Mouse (Mus musculus): Measurements from ENCODE around the gene Sik3. TPM values are rescaled to one million over a fixed set of nuclear protein-coding genes. Genes with fewer than 3 reads are reported as not detected.
"Not testable (repeated sequence)": the region's sequence is repeated elsewhere in the genome, so short reads cannot be mapped to it uniquely, and the experiment has no call there.

The Sik3 gene
- polyA plus RNA-seq, 1 experiment from 2014 or later, result 10.1 TPM

DNA sequence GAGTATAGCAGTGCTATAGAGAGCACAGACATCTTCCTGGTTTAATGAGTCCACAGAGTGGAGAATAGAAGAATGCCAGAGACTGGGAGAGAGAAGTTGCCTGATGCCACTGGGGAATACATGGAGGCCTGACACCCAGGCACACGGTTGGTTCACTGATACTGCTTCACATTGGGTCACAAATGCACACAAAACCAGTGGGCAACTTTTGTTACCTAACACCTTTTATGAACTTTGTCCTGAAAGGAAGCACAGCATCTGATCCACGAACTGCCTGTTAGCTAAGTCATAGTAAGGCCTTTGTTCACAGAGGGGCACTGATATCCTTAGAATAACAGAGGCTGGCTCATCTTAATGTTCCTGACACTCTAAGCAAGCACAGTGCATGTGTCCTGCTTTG, 116.6 kb downstream of the Sik3 start:
- Histone ChIP-seq H3K4me2 (no peak overlapping the region), H3K36me3 (ENCODE audit: control insufficient read depth, insufficient read depth, low read length) (no peaks in the 10 kb centered on the region), H3K9ac (ENCODE audit: low read depth, low read length) (no peak overlapping the region), H3K9me3 (replicated peaks; ENCODE audit: control insufficient read depth, low read length) (no peaks in the 10 kb centered on the region), H3K4me3 (ENCODE audit: low read depth, low read length) (no peak overlapping the region), H3K27ac (ENCODE audit: low read depth, low read length) (no peak overlapping the region), H3K27me3 (ENCODE audit: control insufficient read depth, insufficient read depth, low read length) (peaks cover 21% of the 10 kb centered on the region), H3K4me1 (ENCODE audit: control insufficient read depth, insufficient read depth, low read length) (peaks cover 10% of the 10 kb centered on the region)
- ATAC-seq (replicated peaks; ENCODE audit: insufficient number of reproducible peaks, low FRiP score, low TSS enrichment), result no peak
- 69% methylated on average over 2 of the region's 2 CpGs for WGBS (ENCODE audit: insufficient replicate concordance)

DNA sequence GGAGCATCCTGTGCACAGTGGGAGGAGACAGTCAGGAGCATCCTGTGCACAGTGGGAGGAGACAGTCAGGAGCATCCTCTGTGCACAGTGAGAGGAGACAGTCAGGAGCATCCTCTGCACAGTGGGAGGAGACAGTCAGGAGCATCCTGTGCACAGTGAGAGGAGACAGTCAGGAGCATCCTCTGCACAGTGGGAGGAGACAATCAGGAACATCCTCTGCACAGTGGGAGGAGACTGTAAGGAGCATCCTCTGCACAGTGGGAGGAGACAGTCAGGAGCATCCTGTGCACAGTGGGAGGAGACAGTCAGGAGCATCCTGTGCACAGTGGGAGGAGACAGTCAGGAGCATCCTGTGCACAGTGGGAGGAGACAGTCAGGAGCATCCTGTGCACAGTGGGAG, 120.2 kb downstream of the Sik3 start:
- not testable (repeated sequence) for H3K9ac ChIP-seq (ENCODE audit: low read depth, low read length); H3K4me2 ChIP-seq; H3K4me1 ChIP-seq (ENCODE audit: control insufficient read depth, insufficient read depth, low read length); H3K9me3 ChIP-seq (replicated peaks; ENCODE audit: control insufficient read depth, low read length); H3K4me3 ChIP-seq (ENCODE audit: low read depth, low read length); H3K27ac ChIP-seq (ENCODE audit: low read depth, low read length); H3K36me3 ChIP-seq (ENCODE audit: control insufficient read depth, insufficient read depth, low read length); ATAC-seq (replicated peaks; ENCODE audit: insufficient number of reproducible peaks, low FRiP score, low TSS enrichment)
- H3K27me3 ChIP-seq (ENCODE audit: control insufficient read depth, insufficient read depth, low read length), result peaks cover 20% of the 10 kb centered on the region

DNA sequence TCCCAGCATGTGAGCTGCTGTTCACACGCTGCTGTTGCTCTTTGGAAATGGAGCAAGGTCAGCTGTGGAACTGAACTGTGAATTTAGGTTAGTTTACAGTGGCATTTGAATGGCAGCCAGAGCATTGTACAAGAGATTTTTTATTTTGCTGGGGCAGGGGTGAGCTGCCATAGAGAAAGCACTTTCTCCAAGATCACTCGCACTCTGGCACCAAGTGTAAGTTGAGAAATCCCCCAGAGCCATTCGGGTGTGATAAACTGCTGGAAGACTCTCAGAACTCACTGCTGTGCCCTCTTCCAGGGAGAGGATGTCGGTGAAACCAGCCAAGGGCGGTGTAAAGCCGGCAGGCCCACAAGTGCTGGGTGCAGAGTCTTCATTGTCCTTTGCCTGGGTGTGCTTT, 126.2 kb downstream of the Sik3 start:
- H3K4me1 ChIP-seq (ENCODE audit: control insufficient read depth, insufficient read depth, low read length), result peaks cover 4% of the 10 kb centered on the region; the same call in 1 of the 2 replicates
- no peak overlapping the region for H3K27ac ChIP-seq (ENCODE audit: low read depth, low read length)
- no peaks in the 10 kb centered on the region for H3K27me3 ChIP-seq (ENCODE audit: control insufficient read depth, insufficient read depth, low read length)
- H3K36me3 ChIP-seq (ENCODE audit: control insufficient read depth, insufficient read depth, low read length), result no peaks in the 10 kb centered on the region
- H3K4me3 ChIP-seq (ENCODE audit: low read depth, low read length), result no peak overlapping the region
- 82% methylated on average over 6 of the region's 6 CpGs for WGBS (ENCODE audit: insufficient replicate concordance)
- ATAC-seq (replicated peaks; ENCODE audit: insufficient number of reproducible peaks, low FRiP score, low TSS enrichment), result no peak
- H3K9ac ChIP-seq (ENCODE audit: low read depth, low read length), result no peak overlapping the region
- H3K9me3 ChIP-seq (replicated peaks; ENCODE audit: control insufficient read depth, low read length), result no peaks in the 10 kb centered on the region
- no peak overlapping the region for H3K4me2 ChIP-seq

DNA sequence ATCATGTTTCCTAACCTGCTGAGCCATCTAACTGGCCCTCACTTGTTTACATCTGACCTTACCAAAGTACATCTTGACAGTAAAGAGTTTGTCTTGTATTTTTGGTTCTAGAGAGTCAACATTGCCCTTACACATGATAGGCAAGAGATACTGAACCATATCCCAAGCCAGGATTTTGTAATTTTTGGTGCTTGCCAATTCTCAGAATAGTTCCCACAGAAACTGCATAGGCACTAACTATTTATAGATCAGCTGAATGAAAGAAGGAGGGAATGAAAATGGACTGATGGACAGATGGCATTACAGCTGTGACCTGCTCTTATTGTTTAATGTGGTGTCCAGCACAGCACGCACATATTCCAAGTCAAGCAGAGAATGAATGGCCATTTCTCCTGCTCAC, 128.2 kb downstream of the Sik3 start:
- Histone ChIP-seq H3K36me3 (ENCODE audit: control insufficient read depth, insufficient read depth, low read length) (no peaks in the 10 kb centered on the region), H3K27ac (ENCODE audit: low read depth, low read length) (no peak overlapping the region), H3K4me1 (ENCODE audit: control insufficient read depth, insufficient read depth, low read length) (peaks cover 4% of the 10 kb centered on the region; the same call in 1 of the 2 replicates), H3K4me2 (no peak overlapping the region), H3K9me3 (replicated peaks; ENCODE audit: control insufficient read depth, low read length) (no peaks in the 10 kb centered on the region), H3K9ac (ENCODE audit: low read depth, low read length) (no peak overlapping the region), H3K27me3 (ENCODE audit: control insufficient read depth, insufficient read depth, low read length) (peaks cover 3% of the 10 kb centered on the region; the same call in 1 of the 2 replicates), H3K4me3 (ENCODE audit: low read depth, low read length) (no peak overlapping the region)
- 80% methylated on average over 1 of the region's 1 CpGs for WGBS (ENCODE audit: insufficient replicate concordance)
- ATAC-seq (replicated peaks; ENCODE audit: insufficient number of reproducible peaks, low FRiP score, low TSS enrichment), result no peak

DNA sequence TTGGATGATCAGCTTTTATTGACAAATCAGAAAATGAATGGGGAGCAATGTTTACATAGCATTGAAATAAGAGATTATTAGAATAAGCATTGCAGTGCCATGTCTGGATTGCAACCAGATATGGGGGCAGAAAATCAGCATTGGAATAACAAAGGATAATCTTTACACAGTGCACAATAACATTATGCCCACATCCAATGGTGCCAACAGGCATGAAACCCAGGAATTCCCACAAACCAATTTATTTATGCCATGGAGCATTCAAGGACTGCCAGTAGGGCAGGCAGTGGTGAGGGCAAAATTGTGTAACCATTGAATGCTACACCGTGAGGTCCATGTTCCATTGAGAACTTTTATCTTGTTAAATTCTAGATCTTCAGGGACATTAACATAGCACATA, 129.4 kb downstream of the Sik3 start:
- Histone ChIP-seq H3K9me3 (replicated peaks; ENCODE audit: control insufficient read depth, low read length) (no peaks in the 10 kb centered on the region), H3K27me3 (ENCODE audit: control insufficient read depth, insufficient read depth, low read length) (peaks cover 3% of the 10 kb centered on the region; the same call in 1 of the 2 replicates), H3K36me3 (ENCODE audit: control insufficient read depth, insufficient read depth, low read length) (no peaks in the 10 kb centered on the region), H3K4me2 (no peak overlapping the region), H3K27ac (ENCODE audit: low read depth, low read length) (no peak overlapping the region), H3K9ac (ENCODE audit: low read depth, low read length) (no peak overlapping the region), H3K4me1 (ENCODE audit: control insufficient read depth, insufficient read depth, low read length) (peaks cover 4% of the 10 kb centered on the region; the same call in 1 of the 2 replicates), H3K4me3 (ENCODE audit: low read depth, low read length) (no peak overlapping the region)
- no peak for ATAC-seq (replicated peaks; ENCODE audit: insufficient number of reproducible peaks, low FRiP score, low TSS enrichment)
- 86% methylated on average over 1 of the region's 1 CpGs for WGBS (ENCODE audit: insufficient replicate concordance)

DNA sequence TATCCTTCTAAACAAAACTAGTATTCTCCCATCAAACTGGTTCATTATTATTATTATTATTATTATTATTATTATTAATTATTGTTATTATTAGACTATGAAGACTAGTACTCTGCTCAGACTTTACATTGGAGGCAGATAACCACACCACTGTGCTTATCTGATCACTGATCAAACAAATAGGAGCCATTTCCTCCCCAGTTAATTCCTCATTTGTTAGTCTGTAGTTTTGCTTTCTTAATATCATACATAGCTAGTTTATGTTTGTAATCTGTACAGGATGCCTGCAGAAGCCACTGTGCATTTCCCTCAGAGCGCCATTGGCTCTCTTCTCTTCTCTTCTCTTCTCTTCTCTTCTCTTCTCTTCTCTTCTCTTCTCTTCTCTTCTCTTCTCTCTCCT, 129.9 kb downstream of the Sik3 start:
- H3K27ac ChIP-seq (ENCODE audit: low read depth, low read length), result no peak overlapping the region
- H3K36me3 ChIP-seq (ENCODE audit: control insufficient read depth, insufficient read depth, low read length), result no peaks in the 10 kb centered on the region
- H3K4me2 ChIP-seq, result no peak overlapping the region
- H3K4me3 ChIP-seq (ENCODE audit: low read depth, low read length), result no peak overlapping the region
- H3K9me3 ChIP-seq (replicated peaks; ENCODE audit: control insufficient read depth, low read length), result no peaks in the 10 kb centered on the region
- H3K27me3 ChIP-seq (ENCODE audit: control insufficient read depth, insufficient read depth, low read length), result peaks cover 3% of the 10 kb centered on the region; the same call in 1 of the 2 replicates
- WGBS (ENCODE audit: insufficient replicate concordance), result 100% methylated on average over 1 of the region's 1 CpGs
- ATAC-seq (replicated peaks; ENCODE audit: insufficient number of reproducible peaks, low FRiP score, low TSS enrichment), result no peak
- H3K4me1 ChIP-seq (ENCODE audit: control insufficient read depth, insufficient read depth, low read length), result peaks cover 4% of the 10 kb centered on the region; the same call in 1 of the 2 replicates
- no peak overlapping the region for H3K9ac ChIP-seq (ENCODE audit: low read depth, low read length)

DNA sequence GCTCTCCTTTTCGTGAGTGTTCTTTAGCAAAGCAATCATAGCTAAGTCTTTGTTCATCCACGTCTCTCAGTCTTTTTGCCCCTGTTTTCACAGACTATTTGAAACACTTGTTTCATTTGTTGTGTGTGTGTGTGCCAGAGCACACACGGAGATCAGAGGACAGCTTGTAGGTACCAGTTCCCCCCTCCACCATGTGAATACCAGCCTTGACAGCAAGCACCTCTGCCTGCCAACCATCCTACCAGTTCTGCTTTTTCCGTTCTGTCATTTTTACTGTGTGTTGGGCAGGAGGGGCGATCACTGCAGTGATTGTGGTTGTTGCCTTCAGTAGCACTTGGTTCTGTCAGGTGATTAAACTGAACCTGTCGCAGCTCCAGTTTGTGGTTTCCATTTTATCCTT, 132.4 kb downstream of the Sik3 start:
- H3K4me2 ChIP-seq, result no peak overlapping the region
- WGBS (ENCODE audit: insufficient replicate concordance), result 83% methylated on average over 6 of the region's 6 CpGs
- no peaks in the 10 kb centered on the region for H3K36me3 ChIP-seq (ENCODE audit: control insufficient read depth, insufficient read depth, low read length)
- H3K27me3 ChIP-seq (ENCODE audit: control insufficient read depth, insufficient read depth, low read length), result peaks cover 3% of the 10 kb centered on the region; the same call in 1 of the 2 replicates
- ATAC-seq (replicated peaks; ENCODE audit: insufficient number of reproducible peaks, low FRiP score, low TSS enrichment), result no peak
- H3K9me3 ChIP-seq (replicated peaks; ENCODE audit: control insufficient read depth, low read length), result no peaks in the 10 kb centered on the region
- H3K9ac ChIP-seq (ENCODE audit: low read depth, low read length), result no peak overlapping the region
- no peak overlapping the region for H3K4me3 ChIP-seq (ENCODE audit: low read depth, low read length)
- H3K27ac ChIP-seq (ENCODE audit: low read depth, low read length), result no peak overlapping the region
- peaks cover 11% of the 10 kb centered on the region for H3K4me1 ChIP-seq (ENCODE audit: control insufficient read depth, insufficient read depth, low read length)

DNA sequence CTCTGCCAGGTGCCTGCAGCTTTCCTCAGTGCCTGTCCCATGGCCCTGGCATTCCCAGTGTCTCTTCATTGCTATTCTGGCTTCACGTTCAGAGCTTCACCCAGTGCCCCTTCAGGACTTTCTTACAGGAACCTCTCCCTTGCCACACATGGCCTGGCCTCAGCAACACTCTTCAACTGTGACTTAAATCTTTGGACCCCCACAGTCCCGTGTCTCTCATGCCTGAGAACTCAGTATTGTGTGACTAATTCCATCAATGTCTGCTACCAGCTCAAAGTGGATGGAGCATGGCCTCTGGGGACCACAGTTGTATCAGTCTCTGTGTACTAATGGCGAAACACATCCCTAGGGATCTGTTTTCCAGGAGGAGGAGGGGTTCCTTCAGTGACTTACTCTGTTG, 133.8 kb downstream of the Sik3 start:
- no peak overlapping the region for H3K27ac ChIP-seq (ENCODE audit: low read depth, low read length)
- 65% methylated on average over 3 of the region's 3 CpGs for WGBS (ENCODE audit: insufficient replicate concordance)
- H3K4me2 ChIP-seq, result no peak overlapping the region
- ATAC-seq (replicated peaks; ENCODE audit: insufficient number of reproducible peaks, low FRiP score, low TSS enrichment), result no peak
- peaks cover 3% of the 10 kb centered on the region; the same call in 1 of the 2 replicates for H3K27me3 ChIP-seq (ENCODE audit: control insufficient read depth, insufficient read depth, low read length)
- no peak overlapping the region for H3K4me3 ChIP-seq (ENCODE audit: low read depth, low read length)
- no peak overlapping the region for H3K9ac ChIP-seq (ENCODE audit: low read depth, low read length)
- H3K9me3 ChIP-seq (replicated peaks; ENCODE audit: control insufficient read depth, low read length), result no peaks in the 10 kb centered on the region
- peaks cover 26% of the 10 kb centered on the region for H3K4me1 ChIP-seq (ENCODE audit: control insufficient read depth, insufficient read depth, low read length)
- no peaks in the 10 kb centered on the region for H3K36me3 ChIP-seq (ENCODE audit: control insufficient read depth, insufficient read depth, low read length)

DNA sequence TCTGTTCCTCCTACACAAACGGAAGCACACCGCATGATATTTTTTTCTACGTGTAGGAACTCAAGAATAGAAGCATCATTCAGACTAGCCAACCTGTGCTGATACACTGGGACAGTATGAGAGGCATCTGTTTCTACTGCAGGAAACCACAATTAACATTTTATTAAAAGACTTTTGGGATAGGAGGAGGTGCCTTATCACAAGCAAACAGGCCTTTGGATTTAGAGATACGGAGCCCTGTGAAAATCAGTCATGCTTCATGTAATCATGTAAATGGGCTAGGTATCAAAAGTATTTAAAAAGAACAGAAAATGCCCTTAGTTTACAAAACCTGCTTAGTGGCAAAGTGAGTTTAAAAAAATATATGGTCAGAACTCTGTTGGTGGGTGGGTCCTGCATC, 136.1 kb downstream of the Sik3 start:
- Histone ChIP-seq H3K9ac (ENCODE audit: low read depth, low read length) (no peak overlapping the region), H3K9me3 (replicated peaks; ENCODE audit: control insufficient read depth, low read length) (no peaks in the 10 kb centered on the region), H3K4me2 (no peak overlapping the region), H3K4me1 (ENCODE audit: control insufficient read depth, insufficient read depth, low read length) (peaks cover 34% of the 10 kb centered on the region), H3K27me3 (ENCODE audit: control insufficient read depth, insufficient read depth, low read length) (peaks cover 3% of the 10 kb centered on the region; the same call in 1 of the 2 replicates), H3K27ac (ENCODE audit: low read depth, low read length) (no peak overlapping the region), H3K36me3 (ENCODE audit: control insufficient read depth, insufficient read depth, low read length) (no peaks in the 10 kb centered on the region), H3K4me3 (ENCODE audit: low read depth, low read length) (no peak overlapping the region)
- WGBS (ENCODE audit: insufficient replicate concordance), result 90% methylated on average over 4 of the region's 4 CpGs
- ATAC-seq (replicated peaks; ENCODE audit: insufficient number of reproducible peaks, low FRiP score, low TSS enrichment), result no peak
